Mouse (Mus musculus): ENCODE data around the gene Nphp4.

DNA sequence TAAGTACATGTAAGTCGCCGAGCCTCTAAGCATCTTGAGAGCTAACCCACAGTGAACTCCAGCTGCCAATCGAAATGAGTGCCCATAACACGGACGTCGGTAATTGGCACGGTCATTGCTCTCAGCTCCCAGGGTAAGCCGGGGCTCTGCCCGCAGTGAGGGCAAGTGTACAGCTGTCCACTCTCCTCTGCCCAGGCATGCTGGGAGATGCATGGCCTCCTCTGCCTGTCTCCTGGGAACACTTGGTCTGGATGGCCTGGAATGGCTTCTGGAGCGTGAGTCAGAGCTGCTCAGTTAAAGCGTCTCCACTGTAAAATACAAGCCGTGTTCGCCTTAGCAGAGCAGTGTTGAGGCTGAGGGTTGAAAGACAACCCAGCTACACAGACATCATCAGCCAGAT, 9.9 kb upstream of the Nphp4 start:
- no peak for TF ChIP-seq HCFC1 (IDR thresholded peaks at IDR 0.05; ENCODE audit: borderline replicate concordance, insufficient read depth, low read length)
- no peak for TF ChIP-seq MAFK (IDR thresholded peaks at IDR 0.05; ENCODE audit: insufficient read depth, low read depth, low read length)
- no peak for TF ChIP-seq CHD2 (IDR thresholded peaks at IDR 0.05; ENCODE audit: low read depth, low read length)
